Mouse (Mus musculus) ES-E14 (cell line): ENCODE measurements at regions not wholly inside any gene's neighbourhood (a gene's known extent, or its start where the extent isn't known, plus 50 kb on each side); places are given as distances from the start of the nearest gene placed in this dataset.

Source experiments
- MAFK ChIP-seq: IDR thresholded peaks from 2 replicates; pipeline ENCODE4 v1.6.1; 2014; ENCODE audit warnings: mild to moderate bottlenecking, low read depth, low read length, inconsistent platforms; ENCODE audit not compliant: insufficient read depth
- ZC3H11A ChIP-seq: IDR thresholded peaks from 2 replicates; pipeline ENCODE4 v1.6.1; 2012; ENCODE audit warnings: low read depth, mild to moderate bottlenecking, inconsistent platforms, low read length, borderline replicate concordance
- ZNF384 ChIP-seq: IDR thresholded peaks from 2 replicates; pipeline ENCODE4 v1.6.1; 2012; ENCODE audit warnings: low read depth, low read length, inconsistent platforms

DNA sequence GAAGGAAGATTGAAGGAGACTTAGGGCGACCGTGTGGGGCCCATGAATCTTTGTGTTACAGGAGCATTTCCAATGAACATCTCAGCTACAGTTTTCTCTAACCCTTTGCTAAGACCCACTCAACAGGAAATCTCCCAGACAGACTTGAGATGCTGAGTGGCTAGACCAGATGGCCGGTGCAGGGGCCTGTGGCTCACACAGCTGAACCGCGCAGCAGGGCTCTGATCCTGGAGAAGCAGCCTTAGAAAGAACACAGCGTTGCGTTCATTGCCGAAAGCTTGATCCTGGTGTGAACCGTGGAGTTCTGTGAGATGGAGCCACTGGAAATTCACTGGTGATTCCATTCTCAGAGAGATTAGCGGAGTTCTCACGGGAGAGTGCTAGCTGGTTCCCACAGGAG lies 115.9 kb upstream of the Spata13 start:
- no peak for TF ChIP-seq ZNF384
- TF ChIP-seq ZC3H11A, result no peak
- TF ChIP-seq MAFK, result no peak
